Comparison of ENCODE assay signal across 16 mouse cellular contexts in genomic region chr19:56972768-56973167, GRCm38 (mm10). TPM values are rescaled to one million over a fixed set of nuclear protein-coding genes. Genes with fewer than 3 reads are reported as not detected.
"Had no signal": no experiment of that assay in that cellular context is flagged by ENCODE, and none has a peak within 500 bp of the region (broad histone marks: within the 10 kb centered on the region; RNA-seq: fewer than 3 reads in every experiment).

No protein-coding gene starts in this region.

- H3K9me3 ChIP-seq: midbrain, embryonic 10.5 days; midbrain, embryonic 12.5 days; neural tube, embryonic 12.5 days; stomach, embryonic 15.5 days had no signal

- H3K4me1 ChIP-seq: midbrain, embryonic 12.5 days had no signal

- H3K4me2 ChIP-seq: lung, embryonic 14.5 days; midbrain, embryonic 12.5 days; neural tube, embryonic 12.5 days; stomach, embryonic 15.5 days had no signal

- H3K36me3 ChIP-seq: midbrain, embryonic 10.5 days; midbrain, embryonic 12.5 days; neural tube, embryonic 12.5 days; stomach, embryonic 15.5 days had no signal

- DNase-seq: lung, embryonic 14.5 days; lung, postnatal 10 days; lung, postnatal 4 days; midbrain, embryonic 14.5 days; right cerebral cortex, postnatal 14 days; thymus, adult 2 months; thymus, postnatal 25 days; thymus, postnatal 4 days had no signal

- H3K4me3 ChIP-seq: midbrain, embryonic 10.5 days; midbrain, embryonic 12.5 days; neural tube, embryonic 12.5 days; stomach, embryonic 15.5 days had no signal

- ATAC-seq: midbrain, embryonic 16.5 days had no signal

- H3K9ac ChIP-seq: lung, embryonic 14.5 days; midbrain, embryonic 12.5 days; neural tube, embryonic 12.5 days; stomach, embryonic 15.5 days had no signal

- H3K27ac ChIP-seq: midbrain, embryonic 10.5 days; midbrain, embryonic 12.5 days; neural tube, embryonic 12.5 days; stomach, embryonic 15.5 days; stomach, postnatal 0 days had no signal

- H3K27me3 ChIP-seq: midbrain, embryonic 12.5 days; neural tube, embryonic 12.5 days; stomach, embryonic 15.5 days had no signal

RNA-seq across cellular contexts. Expression of gene Afap1l2, which starts 35.3 kb away (rescaled TPM):
- total RNA-seq: megakaryocyte, adult 5-6 weeks; neutrophil, adult 5-6 weeks had no signal
